Mouse (Mus musculus) kidney, postnatal 10 days (tissue): ENCODE data around the gene Nr1h4.

Experiments
- DNase-seq: peaks from one replicate; pipeline ENCODE4 v3.0.0; 2021; ENCODE audit warnings: mixed read lengths

Gene Nr1h4

GRCm38 (mm10) chr10:89424800-89425393 is 108.5 kb downstream of the Nr1h4 start:
- no peak for DNase-seq

- DNase-seq, result no peak
These were observed 109.2 kb downstream of the Nr1h4 start for GRCm38 (mm10) chr10:89424217-89424616.

GRCm38 (mm10) chr10:89423164-89423778 is 110.1 kb downstream of the Nr1h4 start:
- DNase-seq, result no peak

GRCm38 (mm10) chr10:89422504-89423158 is 110.8 kb downstream of the Nr1h4 start:
- no peak for DNase-seq

- no peak for DNase-seq
These were observed 115.4 kb downstream of the Nr1h4 start for GRCm38 (mm10) chr10:89417966-89418365.

GRCm38 (mm10) chr10:89415478-89415877 is 117.9 kb downstream of the Nr1h4 start:
- DNase-seq, result no peak

- DNase-seq, result no peak
These were observed 125.8 kb downstream of the Nr1h4 start for GRCm38 (mm10) chr10:89407551-89407950.

- no peak for DNase-seq
These were observed 126.5 kb downstream of the Nr1h4 start for GRCm38 (mm10) chr10:89406733-89407484.

GRCm38 (mm10) chr10:89404936-89405335 is 128.4 kb downstream of the Nr1h4 start:
- DNase-seq, result no peak
